Mouse (Mus musculus): ENCODE measurements around the gene Wrap53. TPM values are rescaled to one million over a fixed set of nuclear protein-coding genes. Genes with fewer than 3 reads are reported as not detected.

The Wrap53 gene
- total RNA-seq, 1 experiment from 2014 or later, result 4.6 TPM

- ATAC-seq (replicated peaks in 1 of 2; ENCODE audit: insufficient read depth in 1 of 2, low FRiP score in 2 of 2, low TSS enrichment in 1 of 2, low read depth in 1 of 2, poor library complexity in 2 of 2, severe bottlenecking in 2 of 2), result no peak
Observed at GRCm38 (mm10) chr11:69581814-69582213, 1.8 kb upstream of the Wrap53 start.

DNA sequence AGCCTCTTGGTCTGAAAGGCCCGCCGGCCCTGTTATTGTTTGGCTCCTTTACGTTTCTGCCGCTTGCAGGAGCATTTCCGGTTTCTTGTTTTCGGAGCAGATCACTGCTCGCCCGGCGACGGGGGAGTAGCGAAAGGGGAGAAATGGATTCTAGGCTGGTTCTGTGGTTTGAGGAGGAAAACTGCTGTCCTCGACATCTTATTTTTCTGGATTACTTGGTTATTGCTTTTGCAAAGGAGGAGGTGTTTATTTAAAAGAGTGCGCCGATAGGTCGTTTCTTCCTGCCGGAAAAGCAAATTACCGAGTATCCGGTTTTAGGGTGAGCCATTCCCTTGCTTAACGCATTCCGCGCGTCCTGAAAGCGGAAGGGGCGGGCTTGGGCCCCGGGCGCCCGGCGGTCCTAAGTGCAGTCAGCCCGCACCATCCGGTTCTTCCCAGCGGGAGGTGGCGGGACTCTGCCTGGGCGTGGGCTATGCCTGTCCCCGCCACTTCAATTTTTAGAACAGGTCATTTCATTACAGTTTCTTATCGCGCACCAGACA, 1.2 kb upstream of the Wrap53 start:
- ATAC-seq (replicated peaks in 1 of 2; ENCODE audit: insufficient read depth in 1 of 2, low FRiP score in 2 of 2, low TSS enrichment in 1 of 2, low read depth in 1 of 2, poor library complexity in 2 of 2, severe bottlenecking in 2 of 2), result peak; percentile 60 to 62

GRCm38 (mm10) chr11:69580572-69581146, 604 bp upstream of the Wrap53 start:
- no peak for ATAC-seq (replicated peaks in 1 of 2; ENCODE audit: insufficient read depth in 1 of 2, low FRiP score in 2 of 2, low TSS enrichment in 1 of 2, low read depth in 1 of 2, poor library complexity in 2 of 2, severe bottlenecking in 2 of 2)

- ATAC-seq (replicated peaks in 1 of 2; ENCODE audit: insufficient read depth in 1 of 2, low FRiP score in 2 of 2, low TSS enrichment in 1 of 2, low read depth in 1 of 2, poor library complexity in 2 of 2, severe bottlenecking in 2 of 2), result peak; percentile 68 to 70
Observed at GRCm38 (mm10) chr11:69579128-69580017, 682 bp downstream of the Wrap53 start.

DNA sequence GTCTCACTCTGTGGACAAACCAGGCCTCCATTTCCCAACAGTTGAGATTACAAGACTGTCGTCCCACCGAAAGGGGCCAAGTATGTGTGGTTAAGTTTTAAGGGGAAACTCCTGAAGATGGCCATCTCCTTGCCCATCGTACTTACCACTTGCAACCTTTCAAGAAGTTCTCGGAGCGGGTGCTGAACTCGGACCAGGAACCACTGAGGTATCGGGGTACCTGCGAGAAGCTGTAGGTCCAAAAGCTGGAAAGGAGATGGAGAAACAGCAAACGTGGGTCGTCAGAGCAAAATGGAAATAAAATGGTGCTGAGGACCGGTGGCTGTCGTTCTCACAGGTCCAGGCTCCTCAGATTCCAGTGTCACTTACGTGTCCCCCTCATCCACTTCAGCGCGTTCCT, 1.8 kb downstream of the Wrap53 start:
- ATAC-seq (replicated peaks in 1 of 2; ENCODE audit: insufficient read depth in 1 of 2, low FRiP score in 2 of 2, low TSS enrichment in 1 of 2, low read depth in 1 of 2, poor library complexity in 2 of 2, severe bottlenecking in 2 of 2), result no peak

DNA sequence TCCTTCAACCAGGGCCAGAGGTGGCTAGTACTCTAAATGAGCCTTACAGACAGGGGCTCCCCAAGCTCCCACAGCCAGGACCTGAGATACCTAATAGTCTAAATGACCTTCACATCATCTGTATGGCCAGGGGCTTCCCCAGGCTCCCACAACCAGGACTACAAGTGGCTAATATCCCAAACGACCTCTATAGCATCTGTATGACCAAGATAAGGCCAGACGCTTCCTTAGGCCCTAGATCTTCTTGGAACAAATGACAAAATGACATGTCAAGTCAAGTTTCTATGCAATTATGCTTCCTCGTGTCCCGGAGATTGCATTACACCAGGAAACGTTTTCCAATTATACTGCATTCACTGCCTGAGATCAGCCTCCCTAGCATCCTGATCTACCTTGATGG, 3.7 kb downstream of the Wrap53 start:
- no peak for ATAC-seq (replicated peaks in 1 of 2; ENCODE audit: insufficient read depth in 1 of 2, low FRiP score in 2 of 2, low TSS enrichment in 1 of 2, low read depth in 1 of 2, poor library complexity in 2 of 2, severe bottlenecking in 2 of 2)

- ATAC-seq (replicated peaks in 1 of 2; ENCODE audit: insufficient read depth in 1 of 2, low FRiP score in 2 of 2, low TSS enrichment in 1 of 2, low read depth in 1 of 2, poor library complexity in 2 of 2, severe bottlenecking in 2 of 2), result 0 out of 4 replicates have a peak, but pooled peaks of 1 of the 2 experiments have one; percentile 22
Observed at GRCm38 (mm10) chr11:69575220-69575619, 4.8 kb downstream of the Wrap53 start.

GRCm38 (mm10) chr11:69565131-69565530, 14.9 kb downstream of the Wrap53 start:
- no peak for ATAC-seq (replicated peaks in 1 of 2; ENCODE audit: insufficient read depth in 1 of 2, low FRiP score in 2 of 2, low TSS enrichment in 1 of 2, low read depth in 1 of 2, poor library complexity in 2 of 2, severe bottlenecking in 2 of 2)

- ATAC-seq (replicated peaks in 1 of 2; ENCODE audit: insufficient read depth in 1 of 2, low FRiP score in 2 of 2, low TSS enrichment in 1 of 2, low read depth in 1 of 2, poor library complexity in 2 of 2, severe bottlenecking in 2 of 2), result no peak
Observed at GRCm38 (mm10) chr11:69564391-69564790, 15.7 kb downstream of the Wrap53 start.

DNA sequence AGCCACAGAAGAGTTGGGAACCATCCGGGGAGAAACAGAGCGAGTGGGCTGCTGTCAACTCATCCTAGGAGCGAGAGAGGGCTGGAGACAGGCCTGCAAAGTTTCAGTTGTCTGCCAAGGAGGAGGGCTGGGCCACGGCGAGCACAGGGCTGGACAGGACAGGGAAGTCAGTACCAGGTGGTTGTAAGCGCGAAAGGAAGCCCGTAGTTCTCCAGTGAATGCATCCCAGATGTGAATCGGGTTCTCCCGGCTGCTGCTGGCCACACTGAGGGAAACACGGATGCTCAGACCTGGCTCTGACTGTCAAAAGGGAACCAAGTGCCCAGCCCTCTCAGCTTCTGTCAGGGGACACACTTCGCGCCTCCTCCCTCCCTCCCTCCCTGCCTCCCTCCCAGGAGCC, 16.7 kb downstream of the Wrap53 start:
- no peak for ATAC-seq (replicated peaks in 1 of 2; ENCODE audit: insufficient read depth in 1 of 2, low FRiP score in 2 of 2, low TSS enrichment in 1 of 2, low read depth in 1 of 2, poor library complexity in 2 of 2, severe bottlenecking in 2 of 2)

GRCm38 (mm10) chr11:69560896-69561854, 18.9 kb downstream of the Wrap53 start:
- no peak for ATAC-seq (replicated peaks in 1 of 2; ENCODE audit: insufficient read depth in 1 of 2, low FRiP score in 2 of 2, low TSS enrichment in 1 of 2, low read depth in 1 of 2, poor library complexity in 2 of 2, severe bottlenecking in 2 of 2)

GRCm38 (mm10) chr11:69559851-69560765, 19.9 kb downstream of the Wrap53 start, which contains the start of gene Efnb3:
TSS of gene Efnb3 (minus strand) at chr11:69560205.
- no peak for ATAC-seq (replicated peaks in 1 of 2; ENCODE audit: insufficient read depth in 1 of 2, low FRiP score in 2 of 2, low TSS enrichment in 1 of 2, low read depth in 1 of 2, poor library complexity in 2 of 2, severe bottlenecking in 2 of 2)

GRCm38 (mm10) chr11:69559183-69559582, 20.9 kb downstream of the Wrap53 start:
- no peak for ATAC-seq (replicated peaks in 1 of 2; ENCODE audit: insufficient read depth in 1 of 2, low FRiP score in 2 of 2, low TSS enrichment in 1 of 2, low read depth in 1 of 2, poor library complexity in 2 of 2, severe bottlenecking in 2 of 2)

- no peak for ATAC-seq (replicated peaks in 1 of 2; ENCODE audit: insufficient read depth in 1 of 2, low FRiP score in 2 of 2, low TSS enrichment in 1 of 2, low read depth in 1 of 2, poor library complexity in 2 of 2, severe bottlenecking in 2 of 2)
Observed at GRCm38 (mm10) chr11:69558756-69559155, 21.3 kb downstream of the Wrap53 start.

GRCm38 (mm10) chr11:69557381-69557958, 22.6 kb downstream of the Wrap53 start:
- ATAC-seq (replicated peaks in 1 of 2; ENCODE audit: insufficient read depth in 1 of 2, low FRiP score in 2 of 2, low TSS enrichment in 1 of 2, low read depth in 1 of 2, poor library complexity in 2 of 2, severe bottlenecking in 2 of 2), result no peak

DNA sequence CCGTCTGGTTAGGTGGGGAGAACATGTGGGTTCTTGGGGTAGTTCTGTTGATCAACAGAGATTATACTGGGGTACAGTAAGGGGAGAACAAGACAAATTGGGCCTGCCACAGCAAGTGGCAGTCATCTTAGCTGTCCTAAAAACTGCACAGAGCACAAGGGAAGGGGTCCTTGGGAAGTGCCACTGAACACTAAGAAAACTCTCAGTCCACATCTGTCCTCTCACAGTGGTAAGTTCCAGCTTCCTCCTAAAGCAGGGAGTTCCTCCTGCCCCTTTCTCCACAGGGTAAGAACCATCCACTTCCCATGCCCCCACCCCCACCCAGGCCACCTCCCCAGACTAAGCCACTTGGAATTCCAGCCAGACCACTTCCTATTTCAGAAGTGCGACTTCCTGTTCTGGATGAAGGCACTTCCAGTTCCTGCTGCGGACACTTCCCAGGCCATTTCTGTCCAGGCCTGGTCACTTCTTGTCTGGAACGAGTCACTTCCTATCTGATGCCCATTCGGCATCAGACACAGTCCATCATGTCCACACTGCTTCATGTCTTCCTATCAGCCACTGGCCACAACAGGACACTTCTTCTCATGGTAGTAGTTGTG, 25.4 kb downstream of the Wrap53 start:
- ATAC-seq (replicated peaks in 1 of 2; ENCODE audit: insufficient read depth in 1 of 2, low FRiP score in 2 of 2, low TSS enrichment in 1 of 2, low read depth in 1 of 2, poor library complexity in 2 of 2, severe bottlenecking in 2 of 2), result no peak

All from hematopoietic stem cell, adult 5-6 weeks (primary cell).